Mouse (Mus musculus): ENCODE results near the gene Rpl36a. TPM values are rescaled to one million over a fixed set of nuclear protein-coding genes. Genes with fewer than 3 reads are reported as not detected.

The Rpl36a gene
- total and polyA plus RNA-seq, 3 experiments: 95.2 to 110 (median 96.5) TPM

DNA sequence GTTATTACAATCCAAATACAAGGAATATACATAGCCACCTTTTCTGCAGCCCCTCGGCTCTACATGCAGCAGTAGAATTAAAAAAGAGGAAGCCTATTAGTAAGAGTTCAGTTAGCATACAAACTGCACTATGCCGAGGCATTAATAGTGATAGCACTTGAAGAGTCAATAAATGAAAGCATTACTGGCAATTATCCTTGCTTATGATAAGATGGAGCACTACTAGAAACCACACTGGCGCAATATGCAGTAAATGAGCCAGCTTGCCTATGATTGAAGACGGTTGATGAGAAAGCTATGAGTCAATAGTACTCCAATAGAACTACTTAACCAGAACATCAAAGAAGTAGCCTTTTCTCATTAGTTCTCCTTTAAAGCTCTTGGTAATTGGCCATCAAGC lies 7.6 kb upstream of the Rpl36a start:
- Histone ChIP-seq H3K27me3 (ENCODE audit: control insufficient read depth, insufficient read depth, low read length) (no peaks in the 10 kb centered on the region), H3K36me3 (ENCODE audit: control insufficient read depth, insufficient read depth, low read length) (no peaks in the 10 kb centered on the region), H3K79me2 (replicated peaks; ENCODE audit: control insufficient read depth, insufficient read depth, low read length) (no peaks in the 10 kb centered on the region), H3K27ac (no peak overlapping the region), H3K4me1 (ENCODE audit: control insufficient read depth, insufficient read depth, low read length) (no peaks in the 10 kb centered on the region), H3K4me3 (no peak overlapping the region), H3K9ac (ENCODE audit: low read depth, low read length) (no peak overlapping the region)
- TF ChIP-seq CTCF (IDR thresholded peaks at IDR 0.05) (no peak), POLR2A (IDR thresholded peaks at IDR 0.05; ENCODE audit: insufficient read depth, low read depth, low read length) (no peak), EP300 (IDR thresholded peaks at IDR 0.05; ENCODE audit: insufficient read depth, low read depth, low read length) (no peak)
- intact Hi-C loops (cut with DNase I): no loop called here
- 79% methylated on average over 4 of the region's 4 CpGs for WGBS
- DNase-seq: no peak

GRCm38 (mm10) chrX:134580528-134581305 lies 4.7 kb upstream of the Rpl36a start:
- Histone ChIP-seq H3K36me3 (ENCODE audit: control insufficient read depth, insufficient read depth, low read length) (no peaks in the 10 kb centered on the region), H3K27ac (no peak overlapping the region), H3K27me3 (ENCODE audit: control insufficient read depth, insufficient read depth, low read length) (no peaks in the 10 kb centered on the region), H3K79me2 (replicated peaks; ENCODE audit: control insufficient read depth, insufficient read depth, low read length) (no peaks in the 10 kb centered on the region), H3K9ac (ENCODE audit: low read depth, low read length) (no peak overlapping the region), H3K4me1 (ENCODE audit: control insufficient read depth, insufficient read depth, low read length) (no peaks in the 10 kb centered on the region), H3K4me3 (no peak overlapping the region)
- WGBS: 69% methylated on average over 14 of the region's 14 CpGs
- intact Hi-C loops (cut with DNase I): no loop called here
- TF ChIP-seq POLR2A (IDR thresholded peaks at IDR 0.05; ENCODE audit: insufficient read depth, low read depth, low read length) (no peak), CTCF (IDR thresholded peaks at IDR 0.05) (no peak), EP300 (IDR thresholded peaks at IDR 0.05; ENCODE audit: insufficient read depth, low read depth, low read length) (no peak)
- no peak for DNase-seq

DNA sequence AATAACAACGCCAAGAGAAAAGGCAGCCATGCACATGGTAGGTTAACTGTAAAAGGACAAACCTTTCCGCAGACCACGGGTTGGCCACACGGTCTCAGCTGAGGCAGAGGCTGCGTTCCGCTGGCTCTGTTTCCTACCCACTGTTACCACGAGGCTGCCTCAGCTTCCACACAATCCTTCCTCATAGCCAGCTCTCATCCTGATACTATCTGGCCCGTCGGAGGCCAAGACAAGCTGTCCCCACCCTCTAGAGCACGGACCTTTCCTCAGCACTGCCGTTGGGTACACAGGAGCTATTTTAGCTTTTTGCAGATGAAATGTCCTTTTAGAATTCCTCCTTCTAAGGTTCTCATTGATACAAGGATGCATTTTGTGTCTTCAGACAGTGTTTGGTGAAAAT lies 3.2 kb upstream of the Rpl36a start:
- Histone ChIP-seq H3K27ac (no peak overlapping the region), H3K27me3 (ENCODE audit: control insufficient read depth, insufficient read depth, low read length) (no peaks in the 10 kb centered on the region), H3K4me3 (no peak overlapping the region), H3K36me3 (ENCODE audit: control insufficient read depth, insufficient read depth, low read length) (no peaks in the 10 kb centered on the region), H3K4me1 (ENCODE audit: control insufficient read depth, insufficient read depth, low read length) (no peaks in the 10 kb centered on the region), H3K79me2 (replicated peaks; ENCODE audit: control insufficient read depth, insufficient read depth, low read length) (no peaks in the 10 kb centered on the region), H3K9ac (ENCODE audit: low read depth, low read length) (no peak overlapping the region)
- DNase-seq: no peak
- WGBS: 74% methylated on average over 11 of the region's 11 CpGs
- intact Hi-C loops (cut with DNase I): no loop called here
- no peak for TF ChIP-seq POLR2A (IDR thresholded peaks at IDR 0.05; ENCODE audit: insufficient read depth, low read depth, low read length)
- no peak for TF ChIP-seq CTCF (IDR thresholded peaks at IDR 0.05)
- TF ChIP-seq EP300 (IDR thresholded peaks at IDR 0.05; ENCODE audit: insufficient read depth, low read depth, low read length): no peak

DNA sequence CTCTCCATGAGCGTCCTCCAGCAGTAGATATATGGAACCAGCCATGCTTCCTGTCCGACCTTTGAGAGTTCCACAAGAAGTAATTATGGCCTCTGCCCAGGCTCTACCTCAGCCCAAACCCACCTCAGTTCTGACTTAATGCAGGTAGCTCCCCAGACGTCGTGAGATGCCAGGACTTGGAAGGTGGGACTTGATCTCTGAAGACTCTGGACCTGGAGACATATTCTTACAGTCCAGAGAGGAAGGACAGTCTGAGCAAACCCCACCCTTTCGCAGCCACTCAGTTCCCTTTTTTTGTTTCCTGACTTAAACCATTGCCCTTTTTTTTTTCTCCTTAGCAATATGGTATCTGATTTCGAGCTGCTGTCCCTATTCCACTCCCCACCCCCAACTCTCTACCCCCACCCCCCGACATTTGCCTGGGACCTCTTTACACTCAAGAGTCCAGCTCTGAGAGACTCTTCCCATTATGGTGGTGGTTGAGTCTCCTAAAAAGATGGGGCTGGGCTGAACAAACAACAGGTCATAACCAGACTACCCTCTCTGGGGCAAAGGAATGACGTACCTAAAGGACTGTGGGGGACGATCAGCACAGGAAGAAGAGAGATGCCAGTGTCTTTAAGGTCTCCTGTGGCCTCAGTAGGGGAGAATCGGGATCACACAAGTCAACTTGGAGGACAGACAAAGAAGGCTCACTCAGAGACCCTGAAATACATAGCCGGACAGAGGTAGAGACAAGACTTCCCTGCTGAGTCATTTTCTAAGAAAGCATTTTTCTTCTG lies 2.4 kb upstream of the Rpl36a start, which contains the start of gene Btk:
Gene Btk (minus strand): TSS at position 683 of the 782 bp plus-strand sequence.
- intact Hi-C loops (cut with DNase I): no loop called here
- Histone ChIP-seq H3K9ac (ENCODE audit: low read depth, low read length) (no peak within 1 kb of the TSS), H3K36me3 (ENCODE audit: control insufficient read depth, insufficient read depth, low read length) (no peaks in the 10 kb centered on the region), H3K4me3 (no peak within 1 kb of the TSS), H3K27me3 (ENCODE audit: control insufficient read depth, insufficient read depth, low read length) (no peaks in the 10 kb centered on the region), H3K27ac (no peak within 1 kb of the TSS), H3K4me1 (ENCODE audit: control insufficient read depth, insufficient read depth, low read length) (no peaks in the 10 kb centered on the region), H3K79me2 (replicated peaks; ENCODE audit: control insufficient read depth, insufficient read depth, low read length) (no peaks in the 10 kb centered on the region)
- 72% methylated on average over 11 of the region's 11 CpGs for WGBS
- DNase-seq: peak in 1 of 2 experiments; percentile 8
- TF ChIP-seq EP300 (IDR thresholded peaks at IDR 0.05; ENCODE audit: insufficient read depth, low read depth, low read length) (no peak), CTCF (IDR thresholded peaks at IDR 0.05) (no peak), POLR2A (IDR thresholded peaks at IDR 0.05; ENCODE audit: insufficient read depth, low read depth, low read length) (no peak)

GRCm38 (mm10) chrX:134586447-134586846 lies 993 bp downstream of the Rpl36a start:
- Histone ChIP-seq H3K36me3 (ENCODE audit: control insufficient read depth, insufficient read depth, low read length) (no peaks in the 10 kb centered on the region), H3K4me1 (ENCODE audit: control insufficient read depth, insufficient read depth, low read length) (no peaks in the 10 kb centered on the region), H3K27me3 (ENCODE audit: control insufficient read depth, insufficient read depth, low read length) (no peaks in the 10 kb centered on the region), H3K27ac (peak overlapping the region; percentile 59; the same call in 1 of the 2 replicates), H3K79me2 (replicated peaks; ENCODE audit: control insufficient read depth, insufficient read depth, low read length) (no peaks in the 10 kb centered on the region), H3K4me3 (peak overlapping the region; percentile 59), H3K9ac (ENCODE audit: low read depth, low read length) (peak overlapping the region; percentile 51; the same call in 1 of the 2 replicates)
- intact Hi-C loops (cut with DNase I): loop anchor here (5.0 kb wide), 1 partner anchor 44 kb away; the partner anchor contains the start of gene Timm8a1
- no peak for TF ChIP-seq POLR2A (IDR thresholded peaks at IDR 0.05; ENCODE audit: insufficient read depth, low read depth, low read length)
- no peak for TF ChIP-seq EP300 (IDR thresholded peaks at IDR 0.05; ENCODE audit: insufficient read depth, low read depth, low read length)
- no peak for TF ChIP-seq CTCF (IDR thresholded peaks at IDR 0.05)
- WGBS: 34% methylated on average over 8 of the region's 8 CpGs
- DNase-seq: no peak
